Mouse (Mus musculus) mouse embryonic stem cell (cell line): ENCODE measurements around the gene Cga.

Source experiments
- in situ Hi-C, 2 experiments: fragments of 300-500 bp; cut with MboI; formaldehyde crosslinking; loops; 1 replicate in 1 of 2; 3 replicates in 1 of 2; pipeline ENCODE4 v1.14.3; 2019 to 2020; ENCODE audit warnings: low sequenced_read_pairs in 2 of 2, low pct_unique_long_range_greater_than_20kb in 1 of 2, mixed read lengths in 1 of 2; ENCODE audit not compliant: unreplicated experiment in 1 of 2

The Cga gene

GRCm38 (mm10) chr4:34886490-34887111 lies 7.0 kb upstream of the Cga start:
- in situ Hi-C loops, result no loop called here

GRCm38 (mm10) chr4:34887295-34887694 lies 6.3 kb upstream of the Cga start:
- in situ Hi-C loops, result no loop called here

- in situ Hi-C loops, result no loop called here
These were observed 4.3 kb upstream of the Cga start for GRCm38 (mm10) chr4:34889101-34889811.

- in situ Hi-C loops, result no loop called here
These were observed 3.8 kb upstream of the Cga start for GRCm38 (mm10) chr4:34889812-34890185.

GRCm38 (mm10) chr4:34898497-34898896 lies 4.9 kb downstream of the Cga start:
- in situ Hi-C loops, result no loop called here

GRCm38 (mm10) chr4:34899322-34899721 lies 5.7 kb downstream of the Cga start:
- in situ Hi-C loops, result no loop called here

- in situ Hi-C loops, result loop anchor here in 1 of 2 experiments (25.0 kb wide), 2 partner anchors 188 to 313 kb away; no protein-coding TSS in a partner anchor
These were observed 6.6 kb downstream of the Cga start for GRCm38 (mm10) chr4:34900155-34900554.

GRCm38 (mm10) chr4:34901166-34901565 lies 7.6 kb downstream of the Cga start:
- in situ Hi-C loops, result loop anchor here in 1 of 2 experiments (25.0 kb wide), 2 partner anchors 189 to 314 kb away; no protein-coding TSS in a partner anchor

GRCm38 (mm10) chr4:34901582-34901981 lies 8.0 kb downstream of the Cga start:
- in situ Hi-C loops, result loop anchor here in 1 of 2 experiments (25.0 kb wide), 2 partner anchors 189 to 314 kb away; no protein-coding TSS in a partner anchor

GRCm38 (mm10) chr4:34905396-34905795 lies 11.8 kb downstream of the Cga start:
- in situ Hi-C loops, result loop anchor here in 1 of 2 experiments (25.0 kb wide), 2 partner anchors 193 to 318 kb away; no protein-coding TSS in a partner anchor

- in situ Hi-C loops, result loop anchor here in 1 of 2 experiments (25.0 kb wide), 2 partner anchors 194 to 319 kb away; no protein-coding TSS in a partner anchor
These were observed 12.6 kb downstream of the Cga start for GRCm38 (mm10) chr4:34906151-34906550.

- in situ Hi-C loops, result loop anchor here in 1 of 2 experiments (25.0 kb wide), 2 partner anchors 195 to 320 kb away; no protein-coding TSS in a partner anchor
These were observed 13.4 kb downstream of the Cga start for GRCm38 (mm10) chr4:34907026-34907425.

GRCm38 (mm10) chr4:34908127-34908526 lies 14.5 kb downstream of the Cga start:
- in situ Hi-C loops, result loop anchor here in 1 of 2 experiments (25.0 kb wide), 2 partner anchors 196 to 321 kb away; no protein-coding TSS in a partner anchor

- in situ Hi-C loops, result loop anchor here (10.0 to 25.0 kb wide), 3 partner anchors 199 to 324 kb away; no protein-coding TSS in a partner anchor
These were observed 17.8 kb downstream of the Cga start for GRCm38 (mm10) chr4:34911401-34911800.

GRCm38 (mm10) chr4:34912171-34912570 lies 18.6 kb downstream of the Cga start:
- in situ Hi-C loops, result loop anchor here (10.0 to 25.0 kb wide), 3 partner anchors 200 to 325 kb away; no protein-coding TSS in a partner anchor

GRCm38 (mm10) chr4:34917400-34917799 lies 23.8 kb downstream of the Cga start:
- in situ Hi-C loops, result loop anchor here (10.0 to 25.0 kb wide), 3 partner anchors 205 to 330 kb away; no protein-coding TSS in a partner anchor

- in situ Hi-C loops, result loop anchor here (10.0 to 25.0 kb wide), 3 partner anchors 138 to 335 kb away; no protein-coding TSS in a partner anchor
These were observed 28.7 kb downstream of the Cga start for GRCm38 (mm10) chr4:34922177-34922870.

GRCm38 (mm10) chr4:34928386-34928785 lies 34.8 kb downstream of the Cga start:
- in situ Hi-C loops, result loop anchor here in 1 of 2 experiments (10.0 kb wide), 1 partner anchor 144 kb away; no protein-coding TSS in a partner anchor
